Mouse (Mus musculus) retina, embryonic 14.5 days (tissue): ENCODE data around the gene Eps8l2.

Experiments used
- DNase-seq: peaks from one replicate; pipeline ENCODE4 v3.0.0-alpha.2; 2015; ENCODE audit warnings: low spot score

Eps8l2 gene

DNA sequence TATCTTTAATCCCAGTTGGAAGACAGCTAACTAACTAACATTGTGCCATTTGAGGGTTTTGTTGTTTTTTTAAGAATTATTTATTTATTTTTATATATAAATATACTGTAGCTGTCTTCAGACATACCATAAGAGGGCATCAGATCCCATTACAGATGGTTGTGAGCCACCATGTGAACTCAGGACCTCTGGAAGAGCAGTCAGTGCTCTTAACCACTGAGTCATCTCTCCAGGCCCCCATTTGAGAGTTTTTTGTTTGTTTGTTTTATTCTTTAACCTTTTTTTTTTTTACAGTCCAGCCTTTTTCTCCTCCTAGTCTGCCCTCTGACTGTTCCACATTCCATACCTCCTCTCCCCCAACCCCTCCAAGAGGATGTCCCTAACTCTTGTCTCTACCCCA, 8.0 kb upstream of the Eps8l2 start:
- DNase-seq, result no peak

DNA sequence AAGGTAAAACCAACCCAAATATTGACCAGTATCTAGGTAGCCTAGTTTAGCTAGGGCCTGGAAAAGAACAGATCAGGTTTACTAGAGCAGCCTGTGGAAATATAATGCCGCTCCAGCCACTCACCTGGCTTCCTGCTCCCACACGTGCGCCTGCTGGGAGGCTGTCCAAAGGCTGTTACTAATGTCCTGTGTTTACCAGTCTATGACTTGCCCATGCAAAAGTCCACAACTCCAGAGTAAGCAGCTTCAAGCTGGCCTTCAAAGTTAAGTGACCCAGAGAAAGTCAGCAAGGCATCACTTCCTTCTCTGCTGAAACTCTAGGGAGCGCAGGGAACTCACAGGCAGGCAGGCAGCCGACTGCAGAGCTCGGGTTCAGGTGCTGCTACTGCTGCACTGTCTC, 6.7 kb upstream of the Eps8l2 start:
- DNase-seq, result no peak

DNA sequence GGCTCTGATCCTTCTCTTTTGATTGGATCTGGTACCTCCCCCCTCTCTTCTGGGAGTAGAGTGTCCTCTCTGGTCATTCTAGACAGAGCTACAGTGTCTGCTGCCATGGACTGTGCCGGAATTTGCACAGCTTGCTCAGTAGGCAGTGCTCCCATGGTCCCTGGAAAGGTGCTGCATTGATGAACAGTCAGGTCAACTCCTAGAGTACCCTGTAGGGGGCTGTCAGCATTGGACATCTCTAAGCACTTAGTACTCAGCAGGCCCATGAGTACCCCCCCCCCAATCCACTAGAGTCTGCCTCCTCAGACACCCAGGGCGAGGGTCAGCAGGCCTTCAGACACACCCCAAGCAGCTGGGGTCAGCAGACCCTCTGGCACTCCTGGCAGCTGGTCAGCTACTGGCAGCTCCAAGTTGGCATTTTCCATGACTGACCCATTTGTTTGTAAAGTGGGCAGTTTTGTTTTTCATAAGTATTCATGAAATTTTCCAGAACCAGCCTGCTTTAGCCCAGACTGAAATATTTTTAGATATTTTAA, 3.6 kb upstream of the Eps8l2 start:
- DNase-seq, result no peak

DNA sequence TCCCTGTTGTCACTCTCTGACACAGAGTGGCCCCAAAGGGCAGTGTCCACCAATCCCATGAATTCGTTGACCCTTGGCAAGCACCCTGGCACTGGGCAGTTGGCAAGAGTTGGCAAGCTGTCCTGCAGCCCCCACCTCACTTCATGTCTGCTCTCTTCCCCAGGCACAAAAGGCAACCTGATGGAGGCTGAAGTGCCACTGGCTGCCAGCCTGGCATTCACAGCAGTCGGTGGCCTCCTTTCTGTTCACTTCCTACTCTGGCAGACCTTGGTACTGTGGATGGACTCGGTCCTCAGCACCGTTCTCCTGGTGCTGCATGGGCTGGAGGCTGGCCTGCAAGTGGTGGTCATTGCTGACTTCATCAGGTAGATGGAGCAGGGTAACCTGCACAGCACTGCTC, 3.0 kb upstream of the Eps8l2 start:
- DNase-seq, result no peak

DNA sequence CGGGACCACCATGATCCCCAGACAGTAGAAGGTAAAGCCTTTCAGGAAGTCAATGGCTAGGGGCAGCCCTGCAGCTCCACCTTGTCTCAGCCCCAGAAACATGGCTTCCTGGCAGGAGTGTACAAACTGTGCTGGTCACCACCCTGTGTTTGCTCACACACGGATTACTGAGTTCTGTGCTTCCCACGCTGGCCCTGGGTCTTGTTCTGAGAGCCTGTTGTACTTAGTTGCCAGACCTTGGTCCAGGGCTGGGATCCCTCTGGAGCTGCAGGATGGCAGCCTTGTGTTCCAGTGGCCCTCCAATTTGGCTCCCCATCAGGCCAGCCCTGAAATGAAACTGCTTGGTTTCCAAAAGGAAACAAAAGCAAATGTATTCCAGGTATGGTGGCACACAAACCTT, 2.4 kb upstream of the Eps8l2 start:
- no peak for DNase-seq

DNA sequence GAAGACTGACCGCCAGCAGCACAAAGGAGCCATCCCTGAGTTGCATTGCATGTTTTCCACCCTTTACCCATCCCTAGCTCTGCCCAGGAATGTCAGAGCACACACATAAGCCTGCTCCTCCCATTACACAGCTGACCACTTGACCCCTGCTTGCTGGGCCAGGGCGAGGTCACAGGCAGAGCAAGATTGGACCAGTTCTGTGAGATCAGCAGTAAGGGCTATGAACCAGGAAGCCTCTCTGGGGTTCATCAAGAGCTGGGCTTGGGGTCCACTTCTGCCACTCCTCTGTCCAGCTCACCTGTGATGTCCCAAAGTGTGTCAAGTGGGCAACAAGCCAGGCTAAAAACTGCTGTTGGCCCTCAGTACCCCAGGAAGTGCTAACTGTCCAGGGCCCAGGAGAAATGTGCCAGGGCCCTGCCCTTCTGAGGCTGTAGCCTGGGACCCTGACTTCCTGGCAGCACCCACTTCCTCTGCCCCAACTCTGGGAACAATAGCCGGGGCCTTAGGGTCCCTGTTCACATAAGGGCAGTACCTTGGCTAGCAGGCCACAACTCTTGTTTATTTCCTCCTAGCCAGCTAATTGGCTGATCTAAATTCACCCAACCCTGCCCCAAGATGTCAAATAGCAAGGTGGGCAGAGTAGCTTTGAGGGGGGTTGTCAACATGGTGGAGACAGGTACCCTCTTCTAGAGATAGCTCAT, 814 bp upstream of the Eps8l2 start:
- DNase-seq, result no peak

DNA sequence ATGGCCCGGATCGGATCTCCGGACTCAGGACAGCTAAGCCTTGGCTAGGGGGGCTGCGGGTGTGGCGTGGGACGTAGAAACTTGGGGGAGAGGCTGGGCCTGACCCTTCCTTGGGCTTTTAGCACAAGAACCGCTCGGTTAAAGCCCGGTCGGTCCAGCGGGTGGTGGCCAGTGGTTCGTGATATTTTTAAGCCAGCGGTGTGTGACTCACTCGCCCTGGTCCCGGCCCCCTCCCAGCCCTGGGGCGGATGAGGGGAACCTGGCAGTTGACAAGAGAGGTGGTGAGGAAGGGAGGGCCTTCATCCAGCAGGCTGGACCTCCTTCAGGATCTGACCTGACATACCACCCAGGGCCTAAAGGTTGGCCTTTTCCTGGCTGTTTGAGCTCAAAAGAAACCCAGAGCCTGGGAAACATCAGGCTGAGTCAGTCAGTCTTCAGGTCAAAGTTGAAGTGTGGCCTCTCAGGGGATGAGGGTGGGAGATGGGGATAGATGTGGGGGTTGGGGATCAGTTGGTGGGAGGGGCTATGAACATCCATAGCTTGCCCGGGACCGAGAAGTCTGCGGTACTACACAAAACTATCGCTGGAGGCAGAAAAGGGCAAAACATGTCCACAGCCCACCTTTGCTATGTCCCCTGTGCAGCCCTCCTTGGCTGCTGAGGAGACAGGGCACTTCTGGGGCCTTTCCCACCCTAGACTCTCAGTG, 688 bp downstream of the Eps8l2 start:
- no peak for DNase-seq

DNA sequence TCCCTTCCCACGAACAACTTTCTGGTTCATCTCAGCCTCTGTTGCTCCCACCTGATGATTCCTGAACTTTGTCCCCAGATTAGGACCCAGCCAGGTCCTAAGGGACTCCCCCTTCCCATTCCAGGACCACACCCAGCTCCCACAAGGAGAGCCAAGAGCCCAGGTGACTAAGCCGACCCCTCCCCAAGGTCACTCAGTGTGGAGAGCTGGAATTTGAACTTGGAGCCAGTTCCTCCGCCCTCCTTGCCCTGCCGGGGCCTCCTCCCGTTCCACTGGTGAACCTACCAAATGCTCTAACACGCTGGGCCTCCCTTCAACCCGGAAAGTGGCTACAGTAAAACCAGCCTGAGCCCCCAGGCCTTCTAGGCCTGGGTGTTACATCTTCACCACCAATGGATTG, 1.3 kb downstream of the Eps8l2 start:
- DNase-seq, result no peak

DNA sequence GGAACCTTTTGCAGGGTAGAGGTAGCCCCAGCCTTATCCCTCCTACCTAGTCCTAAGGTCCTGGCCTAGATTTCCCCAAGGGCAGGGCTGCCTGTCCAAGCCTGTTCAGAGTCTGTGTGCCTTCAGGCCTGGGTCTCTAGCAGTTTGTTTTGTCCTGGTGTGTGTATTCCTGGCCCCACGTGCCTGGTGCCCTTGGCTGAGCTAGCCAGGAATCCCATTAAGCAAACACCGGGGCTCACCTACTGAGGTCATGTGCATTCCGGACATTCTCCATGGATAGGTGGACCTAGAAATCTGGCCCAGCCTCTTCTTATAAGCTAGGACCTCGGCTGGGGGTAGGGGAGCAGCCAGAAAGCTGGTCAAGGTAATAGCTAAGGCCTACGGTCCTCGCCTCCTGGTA, 1.8 kb downstream of the Eps8l2 start:
- DNase-seq, result no peak

DNA sequence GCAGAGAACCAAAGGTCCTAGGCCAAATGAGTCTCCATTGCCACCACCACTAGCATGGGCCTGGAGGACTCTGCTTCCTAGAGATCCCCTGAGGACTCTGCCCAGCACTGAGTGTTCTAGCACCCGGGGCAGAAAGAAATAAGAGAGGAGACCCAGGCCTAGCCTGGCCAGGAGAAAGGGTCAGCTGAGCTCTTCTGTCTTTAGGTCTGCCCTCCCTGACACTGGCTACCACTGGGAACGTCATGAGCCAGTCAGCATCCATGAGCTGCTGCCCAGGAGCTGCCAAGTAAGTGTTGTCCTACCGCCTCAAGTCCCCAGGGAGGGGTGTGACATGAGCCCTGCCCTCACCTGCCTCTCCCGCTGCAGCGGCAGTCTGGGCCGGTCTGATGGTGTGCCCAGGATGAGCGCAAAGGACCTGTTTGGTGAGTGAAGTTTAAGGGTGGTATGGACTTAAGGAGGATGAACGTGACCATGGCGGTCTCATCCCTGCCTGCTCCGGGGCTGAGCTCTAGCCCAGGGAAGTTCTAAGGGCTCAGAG, 3.1 kb downstream of the Eps8l2 start:
- DNase-seq, result no peak

DNA sequence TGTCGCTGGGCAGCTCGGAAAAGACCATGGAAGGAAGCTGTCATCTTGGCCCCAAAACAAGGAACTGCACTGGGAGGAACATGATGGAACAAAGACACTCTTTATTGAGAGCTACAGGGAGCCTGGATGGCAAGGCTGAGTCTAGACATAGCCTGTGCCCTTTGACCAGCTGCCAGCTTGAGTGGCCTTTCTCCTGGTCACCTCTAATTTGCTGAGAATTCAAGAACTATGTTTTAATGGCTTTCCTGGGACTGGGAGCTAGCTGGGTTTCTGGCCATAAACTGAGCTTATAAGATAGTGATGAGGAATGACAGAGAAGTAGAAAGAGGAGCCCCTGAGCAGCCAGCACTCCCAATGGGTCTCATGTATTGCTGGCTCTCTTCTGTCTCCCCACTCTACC, 4.5 kb downstream of the Eps8l2 start:
- DNase-seq, result no peak

DNA sequence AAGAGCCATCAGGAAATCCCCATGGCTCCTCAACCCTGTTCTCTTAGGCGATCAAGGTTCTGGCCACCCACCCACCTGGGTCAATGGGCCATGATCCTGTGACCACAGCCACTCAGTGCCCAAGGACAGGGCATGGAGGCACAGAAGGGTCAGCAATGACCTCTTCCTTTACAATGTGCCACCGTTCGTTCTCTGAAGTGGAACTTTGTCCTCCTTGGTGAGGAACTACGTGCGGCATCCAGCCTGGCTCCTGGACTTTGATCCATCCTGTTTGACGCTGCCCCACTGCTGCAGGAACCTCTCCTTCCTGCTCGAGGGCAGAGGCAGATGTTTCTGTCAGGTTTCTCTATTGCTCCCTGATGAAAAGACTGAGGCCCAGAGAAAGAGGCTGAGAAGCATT, 5.0 kb downstream of the Eps8l2 start:
- no peak for DNase-seq

DNA sequence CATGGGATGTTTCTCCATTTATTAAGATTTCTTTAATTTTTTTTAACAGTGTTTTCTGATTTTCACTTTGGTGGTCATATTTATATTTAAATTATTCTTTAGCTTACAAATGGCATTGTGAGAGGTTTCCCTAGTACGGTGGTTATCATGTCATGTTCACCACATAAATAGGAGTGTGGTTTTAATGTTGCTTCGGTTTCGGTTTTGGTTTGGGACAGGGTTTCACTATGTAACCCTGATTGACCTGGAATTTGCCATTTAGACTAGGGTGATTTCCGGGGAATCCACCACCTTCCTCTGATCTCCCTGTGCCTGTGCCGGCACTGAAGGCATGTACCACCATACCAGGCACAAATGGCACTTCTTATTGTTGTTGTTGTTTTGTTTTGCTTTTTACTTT, 6.1 kb downstream of the Eps8l2 start:
- DNase-seq, result no peak

DNA sequence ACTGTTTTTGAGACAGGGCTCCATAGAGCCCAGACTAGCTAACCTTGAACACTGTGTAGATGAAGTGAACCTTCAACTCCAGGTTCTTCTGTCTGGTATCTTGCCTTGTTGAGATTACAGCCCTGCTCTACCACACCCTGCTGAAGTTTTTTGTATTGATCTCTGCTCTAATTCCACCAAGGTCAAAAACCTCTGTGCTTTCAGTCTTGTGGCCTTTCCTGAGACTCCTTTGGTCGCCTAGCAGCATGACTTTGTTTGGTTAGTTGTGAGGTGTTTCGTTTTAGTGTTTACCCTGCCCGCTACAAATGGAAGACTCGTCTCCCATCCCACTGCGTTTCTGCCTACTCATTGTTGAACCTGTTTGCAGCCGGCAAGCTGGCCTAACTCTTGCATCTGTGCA, 12.4 kb downstream of the Eps8l2 start:
- no peak for DNase-seq

DNA sequence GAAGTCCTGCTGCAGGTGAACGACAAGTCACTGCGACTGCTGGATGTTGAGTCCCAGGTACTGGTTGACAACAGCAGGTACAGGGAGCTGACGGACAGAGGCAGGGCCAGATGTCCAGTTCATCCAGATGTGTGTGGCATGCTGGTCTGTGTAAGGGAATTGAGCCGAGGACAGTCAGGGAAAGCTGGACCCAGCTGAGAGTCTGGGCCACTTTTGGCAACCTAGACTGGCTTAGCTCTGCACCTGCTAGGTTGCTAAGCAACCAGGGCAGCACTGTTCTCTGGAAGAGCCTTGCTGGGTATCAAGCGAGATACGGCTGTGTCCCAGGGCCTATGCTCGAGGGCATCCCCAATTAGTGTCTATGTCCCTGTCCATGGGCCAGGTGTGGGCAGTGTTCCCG, 16.4 kb downstream of the Eps8l2 start:
- DNase-seq, result no peak

DNA sequence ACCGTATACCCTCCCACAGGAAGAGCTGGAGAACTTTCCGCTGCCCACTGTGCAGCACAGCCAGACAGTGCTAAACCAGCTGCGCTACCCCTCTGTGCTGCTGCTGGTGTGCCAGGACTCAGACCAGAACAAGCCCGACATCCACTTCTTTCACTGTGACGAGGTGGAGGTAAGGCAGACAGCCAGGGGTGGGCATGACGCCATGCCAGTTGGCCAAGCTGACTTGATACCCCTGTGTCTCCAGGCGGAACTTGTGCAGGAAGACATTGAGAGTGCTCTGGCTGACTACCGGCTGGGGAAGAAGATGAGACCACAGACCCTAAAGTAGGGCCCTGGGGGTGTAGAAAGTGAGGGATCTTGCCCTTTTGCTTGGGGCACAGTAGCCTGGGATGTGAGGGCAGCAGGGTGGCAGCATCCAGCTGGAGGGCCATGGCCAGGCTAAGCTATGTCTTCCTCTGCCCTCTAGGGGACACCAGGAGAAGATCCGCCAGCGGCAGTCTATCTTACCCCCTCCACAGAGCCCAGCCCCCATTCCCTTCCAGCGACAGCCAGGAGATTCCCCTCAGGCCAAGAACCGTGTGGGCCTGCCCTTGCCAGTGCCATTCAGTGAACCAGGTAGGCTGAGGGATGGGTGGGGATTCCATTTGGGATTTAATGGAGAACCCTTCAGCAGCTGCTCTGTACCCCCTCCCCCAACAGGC, 17.1 kb downstream of the Eps8l2 start:
- DNase-seq, result peak; percentile 56

DNA sequence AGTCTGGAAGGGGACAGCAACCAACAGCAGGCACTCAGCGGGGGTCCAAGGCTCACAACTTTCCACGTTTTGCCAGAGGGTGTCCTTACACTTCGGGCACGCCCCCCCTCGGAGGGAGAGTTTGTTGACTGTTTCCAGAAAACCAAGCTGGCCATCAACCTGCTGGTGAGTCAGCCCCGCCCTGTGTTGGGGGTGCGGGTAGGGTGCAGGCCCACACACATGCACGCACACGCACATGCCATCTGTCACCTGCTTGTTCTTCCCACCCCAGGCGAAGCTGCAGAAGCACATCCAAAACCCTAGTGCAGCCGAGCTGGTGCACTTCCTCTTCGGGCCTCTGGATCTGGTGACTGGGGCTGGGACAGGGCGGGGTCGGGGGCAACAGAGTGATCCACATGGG, 18.3 kb downstream of the Eps8l2 start:
- no peak for DNase-seq

DNA sequence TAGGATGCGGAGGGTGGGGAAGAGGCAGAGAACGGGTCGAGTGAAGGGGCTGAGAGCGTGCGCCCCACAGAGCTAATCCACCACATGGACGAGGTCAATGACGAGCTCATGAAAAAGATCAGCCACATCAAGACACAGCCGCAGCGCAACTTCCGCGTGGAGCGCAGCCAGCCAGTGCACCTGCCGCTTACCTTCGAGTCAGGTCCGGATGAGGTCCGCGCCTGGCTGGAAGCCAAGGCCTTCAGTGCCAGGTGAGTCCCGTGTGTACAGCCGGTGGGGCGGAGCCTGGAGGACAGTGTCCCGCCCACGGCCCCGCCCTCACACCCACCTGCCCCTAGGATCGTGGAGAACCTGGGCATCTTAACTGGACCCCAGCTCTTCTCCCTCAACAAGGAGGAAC, 22.8 kb downstream of the Eps8l2 start:
- no peak for DNase-seq

DNA sequence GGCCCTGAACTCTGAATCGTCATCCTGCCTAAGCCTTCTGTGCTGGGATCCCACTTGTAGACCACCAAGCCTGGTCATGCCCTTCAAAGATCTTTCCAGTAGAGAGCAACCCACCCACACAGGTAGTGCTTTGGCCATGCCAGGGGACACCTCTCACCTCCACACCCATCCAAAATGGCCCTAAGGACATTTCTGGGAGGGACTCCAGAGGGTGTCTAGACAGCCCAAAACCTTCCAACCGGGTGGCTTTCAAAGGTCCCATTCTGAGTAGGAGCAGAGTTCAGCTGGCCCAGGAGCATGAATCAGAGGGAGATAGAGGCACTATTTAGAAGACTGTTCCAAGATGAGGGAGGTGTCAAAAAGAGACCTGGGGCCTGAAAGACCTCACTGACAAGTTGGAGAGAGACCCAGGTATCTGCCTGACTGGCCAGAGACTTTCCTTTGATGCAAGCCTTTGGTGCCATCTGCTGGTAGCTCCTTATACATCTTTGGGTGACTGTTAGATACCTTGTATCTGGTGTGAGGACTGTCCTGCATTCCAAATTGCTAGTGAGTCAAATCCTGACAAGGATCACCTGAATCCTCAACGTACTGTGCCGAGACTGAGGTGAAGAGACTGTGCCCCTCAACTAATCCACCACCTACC, 24.5 kb downstream of the Eps8l2 start:
- DNase-seq, result peak; percentile 88

DNA sequence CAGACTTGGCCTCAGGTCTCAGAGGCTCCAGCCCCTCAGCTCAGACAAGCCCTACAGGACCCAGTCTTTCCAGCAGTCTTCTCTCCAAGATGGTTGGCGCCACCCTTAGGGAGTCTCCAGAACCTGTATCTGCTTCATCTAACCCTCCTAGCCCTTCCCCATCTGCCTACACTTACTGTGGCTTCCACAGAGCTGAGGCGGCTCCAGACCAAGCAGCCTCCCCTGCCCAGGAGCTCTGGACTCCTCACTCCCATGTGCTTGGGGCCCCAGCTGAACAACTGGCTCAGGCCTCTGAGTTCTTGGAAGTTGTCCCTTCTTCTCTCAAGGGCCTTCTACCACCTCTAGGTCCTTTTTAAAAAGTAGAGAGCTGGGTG, 25.1 kb downstream of the Eps8l2 start:
- no peak for DNase-seq

DNA sequence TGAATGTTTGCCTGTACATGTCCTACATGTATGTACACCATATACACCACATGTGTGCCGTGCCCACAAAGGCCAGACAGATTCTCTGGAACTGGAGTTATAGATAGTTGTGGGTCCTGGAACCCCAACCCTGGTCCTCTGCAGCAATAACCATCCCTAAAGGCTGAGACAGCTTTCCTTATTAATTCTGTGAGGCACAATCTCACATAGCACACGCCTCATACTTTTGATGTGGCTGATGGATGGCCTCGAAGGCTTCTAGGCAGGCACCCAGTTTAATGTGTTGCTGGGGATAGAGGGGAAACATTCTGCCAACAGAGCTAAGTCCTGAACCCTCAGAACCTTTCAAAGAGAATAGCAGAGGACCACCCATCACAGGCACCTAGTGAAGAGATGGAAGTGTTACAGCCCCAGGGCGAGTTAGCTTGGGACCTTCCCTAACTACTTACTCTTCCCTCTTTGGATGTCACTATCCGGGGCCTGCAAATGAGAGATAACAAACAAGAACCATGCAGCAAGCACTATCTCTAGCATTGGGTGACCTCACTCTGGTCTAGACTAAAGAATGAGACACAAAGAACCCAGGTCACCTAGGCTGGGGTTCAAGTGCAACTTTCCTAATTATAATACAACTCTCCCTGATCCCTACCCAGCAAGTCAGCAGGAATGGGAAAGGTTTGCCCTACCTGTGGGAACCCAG, 25.8 kb downstream of the Eps8l2 start:
- no peak for DNase-seq

DNA sequence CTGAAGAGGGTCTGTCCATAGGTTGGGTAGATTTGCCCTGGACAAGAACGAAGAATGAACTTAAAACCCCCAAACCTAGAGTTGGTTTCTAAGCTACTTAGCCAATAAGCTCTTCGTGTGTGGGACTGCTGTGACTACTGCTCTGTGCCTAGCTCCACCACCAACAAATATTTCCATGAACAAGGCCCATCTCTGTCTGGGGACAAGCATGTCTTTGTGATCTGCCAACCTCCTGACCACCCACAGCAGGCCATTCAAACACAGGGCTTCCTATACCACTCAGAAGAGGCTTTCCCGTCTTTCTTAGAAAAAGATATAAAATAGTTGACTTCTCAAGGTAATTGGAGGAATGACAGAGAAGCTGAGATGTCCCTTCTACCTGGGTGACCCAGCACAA, 26.4 kb downstream of the Eps8l2 start:
- DNase-seq, result no peak
